Mouse (Mus musculus): ENCODE measurements at regions not wholly inside any gene's neighbourhood (a gene's known extent, or its start where the extent isn't known, plus 50 kb on each side); places are given as distances from the start of the nearest gene placed in this dataset.
A peak's percentile ranks its signal among the peaks of the same experiment; 100 is the strongest.

GRCm38 (mm10) chr2:173344221-173344620 lies 67.9 kb upstream of the Pmepa1 start:
- 94% methylated on average over 5 of the region's 5 CpGs for WGBS
- DNase-seq (ENCODE audit: low spot score), result no peak
- no peaks in the 10 kb centered on the region for H3K36me3 ChIP-seq (ENCODE audit: control insufficient read depth, insufficient read depth, low read length)
- H3K4me2 ChIP-seq (ENCODE audit: low read depth), result no peak overlapping the region
- H3K4me3 ChIP-seq (ENCODE audit: low read depth, low read length), result no peak overlapping the region
- no peak for ATAC-seq (ENCODE audit: insufficient read depth, low FRiP score, low TSS enrichment)
- no peaks in the 10 kb centered on the region for H3K9me3 ChIP-seq (ENCODE audit: control insufficient read depth, low read length)
- no peak overlapping the region for H3K9ac ChIP-seq (ENCODE audit: low read length)
- no peaks in the 10 kb centered on the region for H3K27me3 ChIP-seq (ENCODE audit: control insufficient read depth, insufficient read depth, low read length)
- H3K27ac ChIP-seq (ENCODE audit: low read depth, low read length), result no peak overlapping the region
- H3K4me1 ChIP-seq (ENCODE audit: control insufficient read depth, insufficient read depth, low read length), result peaks cover 12% of the 10 kb centered on the region

GRCm38 (mm10) chr2:173347341-173347740 lies 71.0 kb upstream of the Pmepa1 start:
- no peaks in the 10 kb centered on the region for H3K9me3 ChIP-seq (ENCODE audit: control insufficient read depth, low read length)

GRCm38 (mm10) chr2:173348757-173349156 lies 72.4 kb upstream of the Pmepa1 start:
- H3K27me3 ChIP-seq (ENCODE audit: control insufficient read depth, insufficient read depth, low read length), result no peaks in the 10 kb centered on the region
- no peak overlapping the region for H3K9ac ChIP-seq (ENCODE audit: low read length)
- no peak for DNase-seq (ENCODE audit: low spot score)
- no peak overlapping the region for H3K4me2 ChIP-seq (ENCODE audit: low read depth)
- 88% methylated on average over 3 of the region's 3 CpGs for WGBS
- no peaks in the 10 kb centered on the region for H3K9me3 ChIP-seq (ENCODE audit: control insufficient read depth, low read length)
- H3K4me3 ChIP-seq (ENCODE audit: low read depth, low read length), result no peak overlapping the region
- no peak overlapping the region for H3K27ac ChIP-seq (ENCODE audit: low read depth, low read length)
- H3K4me1 ChIP-seq (ENCODE audit: control insufficient read depth, insufficient read depth, low read length), result 0 out of 2 replicates have a peak, but pooled peaks cover 4% of the 10 kb centered on the region
- ATAC-seq (ENCODE audit: insufficient read depth, low FRiP score, low TSS enrichment), result no peak
- no peaks in the 10 kb centered on the region for H3K36me3 ChIP-seq (ENCODE audit: control insufficient read depth, insufficient read depth, low read length)

More at GRCm38 (mm10) chr2:173347341-173347740, 71.0 kb upstream of the Pmepa1 start:
- Histone ChIP-seq H3K4me3 (ENCODE audit: low read depth, low read length) (no peak overlapping the region), H3K9ac (ENCODE audit: low read length) (no peak overlapping the region), H3K36me3 (ENCODE audit: control insufficient read depth, insufficient read depth, low read length) (no peaks in the 10 kb centered on the region), H3K27me3 (ENCODE audit: control insufficient read depth, insufficient read depth, low read length) (no peaks in the 10 kb centered on the region), H3K27ac (ENCODE audit: low read depth, low read length) (no peak overlapping the region), H3K4me2 (ENCODE audit: low read depth) (no peak overlapping the region), H3K4me1 (ENCODE audit: control insufficient read depth, insufficient read depth, low read length) (0 out of 2 replicates have a peak, but pooled peaks cover 5% of the 10 kb centered on the region)
- DNase-seq (ENCODE audit: low spot score), result no peak
- no peak for ATAC-seq (ENCODE audit: insufficient read depth, low FRiP score, low TSS enrichment)
- WGBS, result 75% methylated on average over 11 of the region's 11 CpGs

- WGBS, result 79% methylated on average over 9 of the region's 9 CpGs
- ATAC-seq (ENCODE audit: insufficient read depth, low FRiP score, low TSS enrichment) (no peak), DNase-seq (ENCODE audit: low spot score) (no peak)
Measured at GRCm38 (mm10) chr2:173349510-173349909, 73.2 kb upstream of the Pmepa1 start.

GRCm38 (mm10) chr2:173349910-173350309 lies 73.6 kb upstream of the Pmepa1 start:
- Histone ChIP-seq H3K9ac (ENCODE audit: low read length) (no peak overlapping the region), H3K27ac (ENCODE audit: low read depth, low read length) (no peak overlapping the region), H3K4me2 (ENCODE audit: low read depth) (no peak overlapping the region), H3K4me3 (ENCODE audit: low read depth, low read length) (no peak overlapping the region), H3K4me1 (ENCODE audit: control insufficient read depth, insufficient read depth, low read length) (0 out of 2 replicates have a peak, but pooled peaks cover 4% of the 10 kb centered on the region), H3K27me3 (ENCODE audit: control insufficient read depth, insufficient read depth, low read length) (no peaks in the 10 kb centered on the region), H3K9me3 (ENCODE audit: control insufficient read depth, low read length) (no peaks in the 10 kb centered on the region), H3K36me3 (ENCODE audit: control insufficient read depth, insufficient read depth, low read length) (no peaks in the 10 kb centered on the region)
- WGBS, result 91% methylated on average over 4 of the region's 4 CpGs
- no peak for DNase-seq (ENCODE audit: low spot score)
- no peak for ATAC-seq (ENCODE audit: insufficient read depth, low FRiP score, low TSS enrichment)

More at GRCm38 (mm10) chr2:173349510-173349909, 73.2 kb upstream of the Pmepa1 start:
- Histone ChIP-seq H3K9ac (ENCODE audit: low read length) (no peak overlapping the region), H3K4me1 (ENCODE audit: control insufficient read depth, insufficient read depth, low read length) (0 out of 2 replicates have a peak, but pooled peaks cover 4% of the 10 kb centered on the region), H3K4me2 (ENCODE audit: low read depth) (no peak overlapping the region), H3K27ac (ENCODE audit: low read depth, low read length) (no peak overlapping the region), H3K9me3 (ENCODE audit: control insufficient read depth, low read length) (no peaks in the 10 kb centered on the region), H3K4me3 (ENCODE audit: low read depth, low read length) (no peak overlapping the region), H3K36me3 (ENCODE audit: control insufficient read depth, insufficient read depth, low read length) (no peaks in the 10 kb centered on the region), H3K27me3 (ENCODE audit: control insufficient read depth, insufficient read depth, low read length) (no peaks in the 10 kb centered on the region)

GRCm38 (mm10) chr2:173350405-173350804 lies 74.1 kb upstream of the Pmepa1 start:
- no peak overlapping the region for H3K27ac ChIP-seq (ENCODE audit: low read depth, low read length)
- no peaks in the 10 kb centered on the region for H3K27me3 ChIP-seq (ENCODE audit: control insufficient read depth, insufficient read depth, low read length)
- DNase-seq (ENCODE audit: low spot score) (no peak), ATAC-seq (ENCODE audit: insufficient read depth, low FRiP score, low TSS enrichment) (no peak)
- WGBS, result 89% methylated on average over 3 of the region's 3 CpGs
- H3K9ac ChIP-seq (ENCODE audit: low read length), result no peak overlapping the region
- no peaks in the 10 kb centered on the region for H3K9me3 ChIP-seq (ENCODE audit: control insufficient read depth, low read length)
- 0 out of 2 replicates have a peak, but pooled peaks cover 4% of the 10 kb centered on the region for H3K4me1 ChIP-seq (ENCODE audit: control insufficient read depth, insufficient read depth, low read length)
- H3K4me2 ChIP-seq (ENCODE audit: low read depth), result no peak overlapping the region
- H3K36me3 ChIP-seq (ENCODE audit: control insufficient read depth, insufficient read depth, low read length), result no peaks in the 10 kb centered on the region
- no peak overlapping the region for H3K4me3 ChIP-seq (ENCODE audit: low read depth, low read length)

GRCm38 (mm10) chr2:173350831-173351230 lies 74.5 kb upstream of the Pmepa1 start:
- Histone ChIP-seq H3K27ac (ENCODE audit: low read depth, low read length) (no peak overlapping the region), H3K9ac (ENCODE audit: low read length) (no peak overlapping the region), H3K27me3 (ENCODE audit: control insufficient read depth, insufficient read depth, low read length) (no peaks in the 10 kb centered on the region), H3K4me3 (ENCODE audit: low read depth, low read length) (no peak overlapping the region), H3K9me3 (ENCODE audit: control insufficient read depth, low read length) (no peaks in the 10 kb centered on the region), H3K36me3 (ENCODE audit: control insufficient read depth, insufficient read depth, low read length) (no peaks in the 10 kb centered on the region), H3K4me1 (ENCODE audit: control insufficient read depth, insufficient read depth, low read length) (0 out of 2 replicates have a peak, but pooled peaks cover 4% of the 10 kb centered on the region), H3K4me2 (ENCODE audit: low read depth) (no peak overlapping the region)
- no peak for DNase-seq (ENCODE audit: low spot score)
- ATAC-seq (ENCODE audit: insufficient read depth, low FRiP score, low TSS enrichment), result no peak
- WGBS, result 71% methylated on average over 3 of the region's 3 CpGs

GRCm38 (mm10) chr2:173351831-173352755 lies 75.8 kb upstream of the Pmepa1 start:
- DNase-seq (ENCODE audit: low spot score), result peak; percentile 43
- no peak overlapping the region for H3K4me2 ChIP-seq (ENCODE audit: low read depth)

More at GRCm38 (mm10) chr2:173351831-173352755, 75.8 kb upstream of the Pmepa1 start:
- Histone ChIP-seq H3K27me3 (ENCODE audit: control insufficient read depth, insufficient read depth, low read length) (no peaks in the 10 kb centered on the region), H3K9me3 (ENCODE audit: control insufficient read depth, low read length) (no peaks in the 10 kb centered on the region), H3K9ac (ENCODE audit: low read length) (no peak overlapping the region), H3K36me3 (ENCODE audit: control insufficient read depth, insufficient read depth, low read length) (no peaks in the 10 kb centered on the region), H3K4me3 (ENCODE audit: low read depth, low read length) (no peak overlapping the region), H3K27ac (ENCODE audit: low read depth, low read length) (0 out of 2 replicates have a peak overlapping the region, but pooled peaks have one; percentile 49), H3K4me1 (ENCODE audit: control insufficient read depth, insufficient read depth, low read length) (0 out of 2 replicates have a peak, but pooled peaks cover 4% of the 10 kb centered on the region)
- WGBS, result 59% methylated on average over 18 of the region's 18 CpGs
- no peak; the same call in 1 of the 2 replicates for ATAC-seq (ENCODE audit: insufficient read depth, low FRiP score, low TSS enrichment)

Data from neural tube, embryonic 11.5 days (tissue).